Mouse (Mus musculus) stomach, postnatal 0 days (tissue): ENCODE measurements at regions not wholly inside any gene's neighbourhood (a gene's known extent, or its start where the extent isn't known, plus 50 kb on each side); places are given as distances from the start of the nearest gene placed in this dataset.

ENCODE experiments used
- ATAC-seq: fragments of 200-750 bp; cut with Nextera tagmentation; 2 replicates; pipeline ENCODE4 v1.8.0; 2017; ENCODE audit not compliant: low FRiP score, low TSS enrichment
- DNase-seq: peaks from one replicate; pipeline ENCODE4 v3.0.0-alpha.2; 2016; ENCODE audit warnings: low spot score
- H3K27ac ChIP-seq: fragments of 300-500 bp; sonication (generic); replicated peaks from 2 replicates; pipeline ENCODE4 v1.5.1; 2014; ENCODE audit warnings: mild to moderate bottlenecking, control low read depth
- H3K27me3 ChIP-seq: fragments of 300-500 bp; sonication (generic); 2 replicates; pipeline ENCODE4 v1.6.1; 2014; ENCODE audit warnings: low read length; ENCODE audit not compliant: control insufficient read depth, insufficient read depth
- H3K36me3 ChIP-seq: fragments of 300-500 bp; sonication (generic); 2 replicates; pipeline ENCODE4 v1.6.1; 2014; ENCODE audit warnings: low read length, mixed read lengths; ENCODE audit not compliant: control insufficient read depth, insufficient read depth
- H3K4me1 ChIP-seq: fragments of 300-500 bp; sonication (generic); replicated peaks from 2 replicates; pipeline ENCODE4 v1.6.1; 2014; ENCODE audit warnings: antibody characterized with exemption; ENCODE audit not compliant: control insufficient read depth, insufficient read depth
- H3K4me2 ChIP-seq: fragments of 300-500 bp; sonication (generic); replicated peaks from 2 replicates; pipeline ENCODE4 v1.6.1; 2014; ENCODE audit warnings: low read depth, mild to moderate bottlenecking, control low read depth, moderate library complexity
- H3K4me3 ChIP-seq: fragments of 300-500 bp; sonication (generic); 2 replicates; pipeline ENCODE4 v1.5.1; 2014; ENCODE audit warnings: low read depth, low read length, control low read depth
- H3K9ac ChIP-seq: fragments of 300-500 bp; sonication (generic); 2 replicates; pipeline ENCODE4 v1.6.1; 2014; ENCODE audit warnings: mild to moderate bottlenecking, low read length, control low read depth, mixed read lengths
- H3K9me3 ChIP-seq: fragments of 300-500 bp; sonication (generic); 2 replicates; pipeline ENCODE4 v1.6.1; 2016; ENCODE audit warnings: low read length; ENCODE audit not compliant: control insufficient read depth
- CTCF ChIP-seq: IDR thresholded peaks from 2 replicates; pipeline ENCODE4 v1.5.1; 2016; ENCODE audit warnings: antibody characterized with exemption, low read depth, mild to moderate bottlenecking, moderate library complexity
- EP300 ChIP-seq: optimal IDR thresholded peaks from 2 replicates; pipeline ENCODE3; 2016; ENCODE audit warnings: antibody characterized with exemption
- WGBS: fragments of 180-500 bp; shearing (Covaris S2); extraction: QIAGEN DNeasy Blood & Tissue Kit; methylation state at CpG from one replicate; pipeline ENCODE4 v1.1.7; 2014; 5-methylcytosine and 5-hydroxymethylcytosine counted together

- H3K9me3 ChIP-seq: no peaks in the 10 kb centered on the region
- 74% methylated on average over 5 of the region's 5 CpGs for WGBS
- no peak overlapping the region for H3K4me3 ChIP-seq
- no peaks in the 10 kb centered on the region for H3K27me3 ChIP-seq
- DNase-seq (no peak), ATAC-seq (no peak)
- no peaks in the 10 kb centered on the region for H3K36me3 ChIP-seq
- no peak overlapping the region for H3K9ac ChIP-seq
- no peaks in the 10 kb centered on the region for H3K4me1 ChIP-seq
- no peak overlapping the region for H3K4me2 ChIP-seq
- H3K27ac ChIP-seq: no peak overlapping the region
- no peak for TF ChIP-seq EP300
- no peak for TF ChIP-seq CTCF
Measured at GRCm38 (mm10) chr6:108938646-108939045, 110.2 kb downstream of the Edem1 start.

- Histone ChIP-seq H3K27me3 (no peaks in the 10 kb centered on the region), H3K36me3 (no peaks in the 10 kb centered on the region), H3K4me3 (no peak overlapping the region), H3K9me3 (no peaks in the 10 kb centered on the region), H3K27ac (no peak overlapping the region), H3K4me1 (no peaks in the 10 kb centered on the region), H3K4me2 (no peak overlapping the region), H3K9ac (no peak overlapping the region)
- TF ChIP-seq EP300 (no peak), CTCF (no peak)
- DNase-seq (no peak), ATAC-seq (no peak)
Measured at GRCm38 (mm10) chr6:108942288-108942687, 113.8 kb downstream of the Edem1 start.

- no peaks in the 10 kb centered on the region for H3K9me3 ChIP-seq
- no peak overlapping the region for H3K4me2 ChIP-seq
- H3K36me3 ChIP-seq: no peaks in the 10 kb centered on the region
- TF ChIP-seq EP300 (no peak), CTCF (no peak)
- H3K27ac ChIP-seq: no peak overlapping the region
- H3K4me1 ChIP-seq: no peaks in the 10 kb centered on the region
- H3K4me3 ChIP-seq: no peak overlapping the region
- 76% methylated on average over 6 of the region's 6 CpGs for WGBS
- no peak overlapping the region for H3K9ac ChIP-seq
- H3K27me3 ChIP-seq: no peaks in the 10 kb centered on the region
- DNase-seq (no peak), ATAC-seq (no peak)
Measured at GRCm38 (mm10) chr6:108952389-108952788, 123.9 kb downstream of the Edem1 start.

GRCm38 (mm10) chr6:108962810-108963209, 134.4 kb downstream of the Edem1 start:
- no peak overlapping the region for H3K4me2 ChIP-seq
- no peaks in the 10 kb centered on the region for H3K36me3 ChIP-seq
- DNase-seq (no peak), ATAC-seq (no peak)
- no peaks in the 10 kb centered on the region for H3K27me3 ChIP-seq
- H3K9ac ChIP-seq: no peak overlapping the region
- no peaks in the 10 kb centered on the region for H3K9me3 ChIP-seq
- no peak overlapping the region for H3K27ac ChIP-seq
- no peak for TF ChIP-seq EP300
- TF ChIP-seq CTCF: no peak
- no peaks in the 10 kb centered on the region for H3K4me1 ChIP-seq
- no peak overlapping the region for H3K4me3 ChIP-seq

GRCm38 (mm10) chr6:108963295-108963694, 134.9 kb downstream of the Edem1 start:
- no peak overlapping the region for H3K4me3 ChIP-seq
- H3K9ac ChIP-seq: no peak overlapping the region
- no peak overlapping the region for H3K27ac ChIP-seq
- peak; percentile 77 for TF ChIP-seq CTCF
- no peak for TF ChIP-seq EP300
- H3K36me3 ChIP-seq: no peaks in the 10 kb centered on the region
- ATAC-seq (no peak), DNase-seq (peak; percentile 26)
- no peak overlapping the region for H3K4me2 ChIP-seq
- 10% methylated on average over 2 of the region's 2 CpGs for WGBS
- no peaks in the 10 kb centered on the region for H3K27me3 ChIP-seq
- H3K4me1 ChIP-seq: no peaks in the 10 kb centered on the region
- no peaks in the 10 kb centered on the region for H3K9me3 ChIP-seq

- WGBS: 48% methylated on average over 4 of the region's 4 CpGs
- no peak for DNase-seq
- no peak overlapping the region for H3K4me3 ChIP-seq
Measured at GRCm38 (mm10) chr6:108969477-108970176, 141.2 kb downstream of the Edem1 start.

More at GRCm38 (mm10) chr6:108969477-108970176, 141.2 kb downstream of the Edem1 start:
- no peaks in the 10 kb centered on the region for H3K9me3 ChIP-seq
- no peaks in the 10 kb centered on the region for H3K36me3 ChIP-seq
- H3K9ac ChIP-seq: no peak overlapping the region
- H3K27me3 ChIP-seq: no peaks in the 10 kb centered on the region
- no peak overlapping the region for H3K27ac ChIP-seq
- ATAC-seq: no peak
- H3K4me1 ChIP-seq: no peaks in the 10 kb centered on the region
- TF ChIP-seq CTCF (no peak), EP300 (no peak)
- no peak overlapping the region for H3K4me2 ChIP-seq
